Mouse (Mus musculus): ENCODE results near the gene Islr2. TPM values are rescaled to one million over a fixed set of nuclear protein-coding genes. Genes with fewer than 3 reads are reported as not detected.

Gene Islr2
- total RNA-seq, 2 experiments from 2014 or later = 0.83 to 0.86 TPM

- DNase-seq = no peak
Measured at GRCm38 (mm10) chr9:58150733-58151361, 53.3 kb downstream of the Islr2 start.

- DNase-seq = no peak
Measured at GRCm38 (mm10) chr9:58148806-58149205, 55.3 kb downstream of the Islr2 start.

Small RNA genes within 50 kb of the gene (microRNA-seq; reads per million reads assigned to microRNA genes)
- 0 reads per million in 2 experiments for gene Mir6385

Other genes starting within 250 kb of the Islr2 start
- gene Cyp11a1, start 197.9 kb downstream of the Islr2 start, total RNA-seq (2021) = under 1 TPM; 0.45 to 0.69 TPM
- under 1 TPM; 0.11 to 0.26 TPM for gene Stra6, start 140.5 kb downstream of the Islr2 start, total RNA-seq (2021)
- not detected for gene Ccdc33, start 85.5 kb downstream of the Islr2 start, total RNA-seq (2021)
- gene Islr, start within 50 bp of the Islr2 start, total RNA-seq (2021) = 10 to 100 TPM; 25.4 to 31.0 TPM
- 10 to 100 TPM; 15.3 to 17.6 TPM for gene Pml, start 45.5 kb upstream of the Islr2 start, total RNA-seq (2021)
- gene Stoml1, start 48.8 kb upstream of the Islr2 start, total RNA-seq (2021) = 10 to 100 TPM; 14.2 to 17.1 TPM
- 10 to 100 TPM; 77.2 to 87.1 TPM for gene Loxl1, start 108.9 kb upstream of the Islr2 start, total RNA-seq (2021)
- not detected for gene Tbc1d21, start 166.1 kb upstream of the Islr2 start, total RNA-seq (2021)